Mouse (Mus musculus) thymus, adult 2 months (tissue): ENCODE measurements around the gene Prmt1. TPM values are rescaled to one million over a fixed set of nuclear protein-coding genes. Genes with fewer than 3 reads are reported as not detected.
A peak's percentile ranks its signal among the peaks of the same experiment; 100 is the strongest.

Experiments
- DNase-seq: peaks from one replicate; pipeline ENCODE4 v3.0.0; 2021
- H3K27ac ChIP-seq: fragments of 200-500 bp; 2 replicates; pipeline ENCODE4 v1.5.1; 2012; ENCODE audit warnings: low read length, control low read depth; ENCODE audit not compliant: control insufficient read depth, insufficient read depth
- H3K27me3 ChIP-seq: fragments of 200-500 bp; 2 replicates; pipeline ENCODE4 v1.6.1; 2012; ENCODE audit warnings: mild to moderate bottlenecking, low read length, moderate library complexity, mixed read lengths; ENCODE audit not compliant: control insufficient read depth, insufficient read depth
- H3K36me3 ChIP-seq: fragments of 200-500 bp; 2 replicates; pipeline ENCODE4 v1.6.1; 2012; ENCODE audit warnings: mild to moderate bottlenecking, low read length, moderate library complexity; ENCODE audit not compliant: control insufficient read depth, insufficient read depth
- H3K4me1 ChIP-seq: fragments of 200-500 bp; replicated peaks from 2 replicates; pipeline ENCODE4 v1.6.1; 2012; ENCODE audit warnings: low read length; ENCODE audit not compliant: control insufficient read depth, insufficient read depth
- H3K4me3 ChIP-seq: fragments of 200-500 bp; 2 replicates; pipeline ENCODE4 v1.5.1; 2012; ENCODE audit warnings: mild to moderate bottlenecking, low read length, control low read depth, moderate library complexity; ENCODE audit not compliant: control insufficient read depth, insufficient read depth
- CTCF ChIP-seq: fragments of 200-500 bp; IDR thresholded peaks from 2 replicates; pipeline ENCODE4 v1.5.1; 2012; ENCODE audit warnings: mild to moderate bottlenecking, control low read depth, low read length, moderate library complexity, borderline replicate concordance; ENCODE audit not compliant: control insufficient read depth, poor library complexity, insufficient read depth; ENCODE audit errors: extremely low read depth
- POLR2A ChIP-seq: fragments of 200-500 bp; IDR thresholded peaks from 2 replicates; pipeline ENCODE4 v1.6.1; 2012; ENCODE audit warnings: mild to moderate bottlenecking, low read length, control low read depth, moderate library complexity; ENCODE audit not compliant: control insufficient read depth, poor library complexity, insufficient read depth; ENCODE audit errors: extremely low read depth
- WGBS: fragments of 180-500 bp; shearing (Covaris S2); methylation state at CpG from one replicate; pipeline ENCODE4 v1.1.7; 2018; 5-methylcytosine and 5-hydroxymethylcytosine counted together
- polyA plus RNA-seq: library from polyadenylated mRNA; depleted of rRNA; stranded (reverse); fragments of >200 nt; gene quantifications from 2 replicates; pipeline ENCODE4 v1.2.3, GENCODE M21; 2012; rRNA removed

The Prmt1 gene
- 242 and 260 TPM in 2 replicates for polyA plus RNA-seq

- H3K27me3 ChIP-seq, result no peaks in the 10 kb centered on the region
- peak; percentile 26; the same call in 1 of the 2 replicates for TF ChIP-seq CTCF
- peak; percentile 76 for TF ChIP-seq POLR2A
- peaks cover 17% of the 10 kb centered on the region for H3K4me1 ChIP-seq
- peak within 1 kb of the TSS; percentile 66 for H3K27ac ChIP-seq
- peak within 1 kb of the TSS; percentile 98 for H3K4me3 ChIP-seq
- peaks cover 9% of the 10 kb centered on the region for H3K36me3 ChIP-seq
- peak; percentile 98 for DNase-seq
- WGBS, result under 1% methylated on average over 42 of the region's 42 CpGs
These were observed at the start of gene Prmt1 for GRCm38 (mm10) chr7:44986192-44986878. TSS of gene Prmt1 (minus strand) at chr7:44986568.

GRCm38 (mm10) chr7:45035631-45036030, 49.3 kb upstream of the Prmt1 start:
- Histone ChIP-seq H3K4me1 (no peaks in the 10 kb centered on the region), H3K36me3 (peaks cover 62% of the 10 kb centered on the region), H3K27me3 (no peaks in the 10 kb centered on the region), H3K4me3 (no peak overlapping the region), H3K27ac (no peak overlapping the region)
- no peak for TF ChIP-seq CTCF
- TF ChIP-seq POLR2A, result no peak
- 88% methylated on average over 3 of the region's 3 CpGs for WGBS
- no peak for DNase-seq

- Histone ChIP-seq H3K4me3 (no peak overlapping the region), H3K27ac (no peak overlapping the region), H3K27me3 (no peaks in the 10 kb centered on the region), H3K4me1 (no peaks in the 10 kb centered on the region), H3K36me3 (peaks cover 72% of the 10 kb centered on the region)
- WGBS, result 96% methylated on average over 19 of the region's 19 CpGs
- no peak for DNase-seq
- TF ChIP-seq POLR2A (no peak), CTCF (no peak)
These were observed 47.5 kb upstream of the Prmt1 start for GRCm38 (mm10) chr7:45033722-45034359.

DNA sequence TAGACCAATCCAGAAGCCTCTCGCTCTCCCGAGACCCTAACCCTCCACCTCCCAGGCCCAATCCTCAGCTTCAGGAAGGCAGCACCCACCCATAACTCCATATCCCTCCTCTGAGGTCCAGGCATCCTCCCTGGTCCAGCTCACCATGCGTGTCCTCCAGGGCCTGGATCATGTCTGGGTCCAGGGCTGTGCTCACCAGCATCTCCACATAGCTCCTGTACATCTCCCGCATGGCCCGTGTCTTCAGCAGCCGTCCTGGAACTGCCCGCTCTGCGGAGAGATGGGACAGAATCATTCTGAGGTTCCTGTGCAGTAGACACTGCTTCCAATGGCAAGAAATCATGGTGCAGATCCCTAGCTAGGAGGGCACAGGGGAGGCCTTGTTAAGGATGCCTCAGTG, 44.5 kb upstream of the Prmt1 start:
- H3K4me1 ChIP-seq, result no peaks in the 10 kb centered on the region
- DNase-seq, result no peak
- 98% methylated on average over 8 of the region's 8 CpGs for WGBS
- no peak for TF ChIP-seq POLR2A
- no peak for TF ChIP-seq CTCF
- no peak overlapping the region for H3K27ac ChIP-seq
- H3K36me3 ChIP-seq, result peaks cover 72% of the 10 kb centered on the region
- no peaks in the 10 kb centered on the region for H3K27me3 ChIP-seq
- no peak overlapping the region for H3K4me3 ChIP-seq

DNA sequence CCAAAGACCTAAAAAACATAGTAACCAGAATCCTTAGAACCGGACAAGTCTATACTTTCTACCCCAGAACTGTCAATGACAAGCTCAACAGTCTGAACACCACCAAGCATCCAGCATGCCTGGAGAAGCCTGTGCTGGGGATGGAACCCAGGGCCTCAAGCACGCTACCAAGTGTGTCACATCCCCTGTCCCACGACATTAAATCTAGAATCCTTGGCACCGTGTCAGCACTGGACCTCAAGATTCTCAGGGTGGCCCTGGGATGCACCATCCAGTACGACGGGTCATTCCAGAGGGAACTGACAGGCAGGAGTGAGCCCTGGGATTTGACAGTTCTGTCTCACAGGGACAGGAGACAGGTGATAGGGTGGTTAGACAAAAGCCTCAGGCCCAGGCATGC, 43.6 kb upstream of the Prmt1 start:
- TF ChIP-seq POLR2A (no peak), CTCF (no peak)
- H3K4me1 ChIP-seq, result no peaks in the 10 kb centered on the region
- H3K27ac ChIP-seq, result no peak overlapping the region
- no peak for DNase-seq
- H3K27me3 ChIP-seq, result no peaks in the 10 kb centered on the region
- 97% methylated on average over 6 of the region's 6 CpGs for WGBS
- peaks cover 64% of the 10 kb centered on the region for H3K36me3 ChIP-seq
- no peak overlapping the region for H3K4me3 ChIP-seq

DNA sequence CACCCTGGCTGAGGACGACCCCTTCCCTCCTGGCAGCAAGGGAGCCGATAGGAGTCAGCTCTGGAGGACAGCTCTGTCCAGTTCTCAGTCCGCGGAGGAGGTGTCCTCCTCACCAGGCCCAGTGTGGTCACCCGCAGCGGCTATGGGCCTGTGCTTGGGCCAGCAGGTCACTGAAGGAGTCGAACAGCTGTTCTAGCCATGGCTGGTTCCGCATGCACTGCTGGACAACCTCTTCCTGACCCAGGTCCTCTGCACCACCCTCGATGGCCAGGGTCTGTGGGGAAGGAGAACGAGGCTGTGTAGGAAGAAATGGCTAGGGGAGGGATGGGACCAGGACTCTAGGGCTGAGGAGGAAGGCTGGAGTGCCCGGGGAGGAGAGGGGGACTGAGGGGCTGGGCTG, 42.0 kb upstream of the Prmt1 start:
- WGBS, result 95% methylated on average over 11 of the region's 11 CpGs
- Histone ChIP-seq H3K27me3 (no peaks in the 10 kb centered on the region), H3K27ac (no peak overlapping the region), H3K36me3 (peaks cover 49% of the 10 kb centered on the region), H3K4me1 (no peaks in the 10 kb centered on the region), H3K4me3 (no peak overlapping the region)
- TF ChIP-seq POLR2A (no peak), CTCF (no peak)
- DNase-seq, result no peak

- no peak for DNase-seq
- H3K27me3 ChIP-seq, result no peaks in the 10 kb centered on the region
- no peak overlapping the region for H3K27ac ChIP-seq
- H3K4me3 ChIP-seq, result no peak overlapping the region
- H3K4me1 ChIP-seq, result no peaks in the 10 kb centered on the region
- H3K36me3 ChIP-seq, result peaks cover 43% of the 10 kb centered on the region
- TF ChIP-seq POLR2A (no peak), CTCF (no peak)
- 98% methylated on average over 9 of the region's 9 CpGs for WGBS
These were observed 41.4 kb upstream of the Prmt1 start for GRCm38 (mm10) chr7:45027761-45028160.
